Mouse (Mus musculus): ENCODE measurements around the gene Sypl. TPM values are rescaled to one million over a fixed set of nuclear protein-coding genes. Genes with fewer than 3 reads are reported as not detected.

The Sypl gene
- polyA plus RNA-seq, 1 experiment from 2014 or later = 50.3 TPM

Other genes with a start within 250 kb of the Sypl start
- gene Nampt, start 134.3 kb upstream of the Sypl start, polyA plus RNA-seq (2016; fragmentation: Nextera tagmentation; extraction: Ambion mirVana) = 37.6 and 39.6 TPM in 2 replicates
- not detected in 2 replicates for gene Cdhr3, start 139.0 kb downstream of the Sypl start, polyA plus RNA-seq (2016; fragmentation: Nextera tagmentation; extraction: Ambion mirVana)
- gene Atxn7l1, start 193.8 kb downstream of the Sypl start, polyA plus RNA-seq (2016; fragmentation: Nextera tagmentation; extraction: Ambion mirVana) = 13.6 and 14.6 TPM in 2 replicates